Mouse (Mus musculus) MEL (cell line): ENCODE measurements around the gene Dpyd.

ENCODE experiments used
- CTCF ChIP-seq, 3 experiments: IDR thresholded peaks in 2 of 3; conservative IDR thresholded peaks in 1 of 3; 2 replicates each; pipeline ENCODE4 v1.5.1; 2011 to 2012; ENCODE audit warnings: low read length in 3 of 3, low read depth in 2 of 3, mild to moderate bottlenecking in 2 of 3, improper control_type of control experiment in 1 of 3, inconsistent platforms in 1 of 3, mixed read lengths in 1 of 3, moderate library complexity in 1 of 3; ENCODE audit not compliant: control insufficient read depth in 1 of 3, insufficient read depth in 1 of 3, poor library complexity in 1 of 3, severe bottlenecking in 1 of 3
- EP300 ChIP-seq, 2 experiments: IDR thresholded peaks; 2 replicates each; pipeline ENCODE4 v1.6.1; 2011; ENCODE audit warnings: improper control_type of control experiment in 2 of 2, low read length in 2 of 2, low read depth in 1 of 2, mild to moderate bottlenecking in 1 of 2
- ETS1 ChIP-seq: IDR thresholded peaks from 2 replicates; pipeline ENCODE4 v1.6.1; 2012; ENCODE audit warnings: low read depth, mild to moderate bottlenecking, inconsistent platforms, low read length, improper control_type of control experiment, moderate library complexity
- GATA1 ChIP-seq: IDR thresholded peaks from 2 replicates; pipeline ENCODE4 v1.6.1; 2011; ENCODE audit warnings: low read depth, low read length, improper control_type of control experiment
- JUND ChIP-seq: IDR thresholded peaks from 2 replicates; pipeline ENCODE4 v1.6.1; 2011; ENCODE audit warnings: low read depth, mild to moderate bottlenecking, improper control_type of control experiment, low read length
- MEF2A ChIP-seq: IDR thresholded peaks from 2 replicates; pipeline ENCODE4 v1.6.1; 2014; ENCODE audit warnings: low read depth, mild to moderate bottlenecking, inconsistent platforms, low read length, improper control_type of control experiment; ENCODE audit not compliant: poor library complexity, insufficient replicate concordance, severe bottlenecking; ENCODE audit errors: extremely low read depth
- MYC ChIP-seq: IDR thresholded peaks from 2 replicates; pipeline ENCODE4 v1.6.1; 2011; ENCODE audit warnings: low read depth, mild to moderate bottlenecking, low read length, improper control_type of control experiment, moderate library complexity
- NRF1 ChIP-seq: IDR thresholded peaks from 2 replicates; pipeline ENCODE4 v1.6.1; 2014; ENCODE audit warnings: low read depth, mild to moderate bottlenecking, inconsistent platforms, low read length, improper control_type of control experiment, moderate library complexity; ENCODE audit not compliant: poor library complexity, insufficient read depth, severe bottlenecking
- POLR2A ChIP-seq, 2 experiments: IDR thresholded peaks; 2 replicates each; pipeline ENCODE4 v1.6.1; 2011 to 2012; ENCODE audit warnings: low read length in 2 of 2, mild to moderate bottlenecking in 2 of 2, control low read depth in 1 of 2, improper control_type of control experiment in 1 of 2, low read depth in 1 of 2, moderate library complexity in 1 of 2; ENCODE audit not compliant: control insufficient read depth in 1 of 2, insufficient read depth in 1 of 2, poor library complexity in 1 of 2
- POLR2AphosphoS5 ChIP-seq: IDR thresholded peaks from 2 replicates; pipeline ENCODE4 v1.6.1; 2012; ENCODE audit warnings: low read depth, borderline replicate concordance, mild to moderate bottlenecking, inconsistent platforms, low read length, moderate library complexity, mixed read lengths
- RAD21 ChIP-seq: IDR thresholded peaks from 2 replicates; pipeline ENCODE4 v1.6.1; 2011; ENCODE audit warnings: mild to moderate bottlenecking, low read depth, low read length, improper control_type of control experiment
- USF1 ChIP-seq: IDR thresholded peaks from 2 replicates; pipeline ENCODE4 v1.6.1; 2014; ENCODE audit warnings: low read depth, mild to moderate bottlenecking, inconsistent platforms, low read length, improper control_type of control experiment, moderate library complexity
- ZNF384 ChIP-seq: IDR thresholded peaks from 2 replicates; pipeline ENCODE4 v1.6.1; 2012; ENCODE audit warnings: low read depth, mild to moderate bottlenecking, inconsistent platforms, low read length, improper control_type of control experiment

DNA sequence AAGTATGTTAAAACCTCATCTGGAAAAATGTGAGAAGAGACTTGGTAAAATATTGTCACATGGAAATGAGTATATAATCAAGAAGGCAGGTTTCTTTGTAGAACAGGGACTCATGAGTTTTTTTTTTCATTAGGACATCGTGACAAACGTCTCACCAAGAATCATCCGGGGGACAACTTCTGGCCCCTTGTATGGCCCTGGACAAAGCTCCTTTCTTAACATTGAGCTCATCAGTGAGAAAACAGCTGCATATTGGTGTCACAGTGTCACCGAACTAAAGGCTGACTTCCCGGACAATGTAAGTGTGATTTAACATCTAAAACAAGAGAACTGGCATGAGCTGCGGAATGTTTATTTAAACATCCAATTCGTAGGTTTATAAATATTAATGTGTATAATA, 502.8 kb downstream of the Dpyd start:
- TF ChIP-seq NRF1 (no peak), POLR2A (IDR thresholded peaks at IDR 0.05; ENCODE audit: control insufficient read depth in 1 of 2, insufficient read depth in 1 of 2, low read depth in 1 of 2, low read length in 2 of 2, poor library complexity in 1 of 2) (no peak), CTCF (IDR thresholded peaks at IDR 0.05 in 2 of 3, conservative IDR thresholded peaks at IDR 0.05 in 1 of 3; ENCODE audit: control insufficient read depth in 1 of 3, insufficient read depth in 1 of 3, low read depth in 2 of 3, low read length in 3 of 3, poor library complexity in 1 of 3, severe bottlenecking in 1 of 3) (no peak), USF1 (no peak), POLR2AphosphoS5 (no peak), EP300 (IDR thresholded peaks at IDR 0.05; ENCODE audit: low read depth in 1 of 2, low read length in 2 of 2) (no peak), RAD21 (no peak), ZNF384 (no peak), MYC (no peak), GATA1 (no peak), JUND (no peak), ETS1 (no peak), MEF2A (no peak)
